Mouse (Mus musculus) spleen, postnatal 36 days (tissue): ENCODE measurements around the gene Sdr16c6.

Experiments used
- DNase-seq, 2 experiments: peaks; one replicate each; pipeline ENCODE4 v3.0.0; 2022; ENCODE audit warnings: low spot score in 2 of 2, mixed read lengths in 1 of 2

Sdr16c6 gene

GRCm38 (mm10) chr4:4077372-4077771, at the start of gene Sdr16c6:
TSS of gene Sdr16c6 (minus strand) at chr4:4077522.
- no peak for DNase-seq

- DNase-seq, result no peak
Measured at GRCm38 (mm10) chr4:4080180-4080579, 2.9 kb upstream of the Sdr16c6 start.

GRCm38 (mm10) chr4:4079132-4079531, 1.8 kb upstream of the Sdr16c6 start:
- no peak for DNase-seq

GRCm38 (mm10) chr4:4076001-4076400, 1.3 kb downstream of the Sdr16c6 start:
- DNase-seq, result no peak
